Mouse (Mus musculus) heart, postnatal 36 days (tissue): ENCODE measurements around the gene Dnah7a. TPM values are rescaled to one million over a fixed set of nuclear protein-coding genes. Genes with fewer than 3 reads are reported as not detected.
"Not testable (repeated sequence)": the region's sequence is repeated elsewhere in the genome, so short reads cannot be mapped to it uniquely, and the experiment has no call there.

ENCODE experiments used
- DNase-seq, 2 experiments: peaks; one replicate each; pipeline ENCODE4 v3.0.0; 2021 to 2022
- intact Hi-C: fragments of 180-260 bp; cut with DNase I; formaldehyde crosslinking; loops from one replicate; pipeline ENCODE4 v1.15.1; 2025
- total RNA-seq, 2 experiments: library from RNA; stranded (reverse); gene quantifications; 2 replicates each; pipeline ENCODE4 v1.2.3; 2021

Dnah7a gene
- total RNA-seq, 2 experiments from 2014 or later: 0.03 TPM; not detected in 1

GRCm38 (mm10) chr1:53709602-53710001 is 3.0 kb upstream of the Dnah7a start:
- DNase-seq, intact Hi-C loops: not testable (repeated sequence)

- intact Hi-C loops: no loop called here
- no peak for DNase-seq
These were observed 2.4 kb downstream of the Dnah7a start for GRCm38 (mm10) chr1:53704164-53704563.

- intact Hi-C loops, DNase-seq: not testable (repeated sequence)
These were observed 42.3 kb downstream of the Dnah7a start for GRCm38 (mm10) chr1:53664268-53664667.

GRCm38 (mm10) chr1:53639865-53640794 is 66.5 kb downstream of the Dnah7a start:
- intact Hi-C loops: no loop called here
- no peak for DNase-seq

GRCm38 (mm10) chr1:53635641-53636040 is 70.9 kb downstream of the Dnah7a start:
- DNase-seq, intact Hi-C loops: not testable (repeated sequence)

GRCm38 (mm10) chr1:53632040-53632439 is 74.5 kb downstream of the Dnah7a start:
- DNase-seq, intact Hi-C loops: not testable (repeated sequence)

- DNase-seq: no peak
These were observed 76.6 kb downstream of the Dnah7a start for GRCm38 (mm10) chr1:53630011-53630410.

GRCm38 (mm10) chr1:53613486-53613885 is 93.1 kb downstream of the Dnah7a start:
- DNase-seq: no peak
- intact Hi-C loops: no loop called here

More at GRCm38 (mm10) chr1:53630011-53630410, 76.6 kb downstream of the Dnah7a start:
- intact Hi-C loops: no loop called here

- intact Hi-C loops, DNase-seq: not testable (repeated sequence)
These were observed 125.3 kb downstream of the Dnah7a start for GRCm38 (mm10) chr1:53581326-53581725.

- intact Hi-C loops, DNase-seq: not testable (repeated sequence)
These were observed 148.7 kb downstream of the Dnah7a start for GRCm38 (mm10) chr1:53557918-53558317.

GRCm38 (mm10) chr1:53547018-53547417 is 159.6 kb downstream of the Dnah7a start:
- intact Hi-C loops, DNase-seq: not testable (repeated sequence)

GRCm38 (mm10) chr1:53538356-53538755 is 168.2 kb downstream of the Dnah7a start:
- intact Hi-C loops, DNase-seq: not testable (repeated sequence)

- DNase-seq, intact Hi-C loops: not testable (repeated sequence)
These were observed 171.8 kb downstream of the Dnah7a start for GRCm38 (mm10) chr1:53534826-53535225.

GRCm38 (mm10) chr1:53526021-53526420 is 180.6 kb downstream of the Dnah7a start:
- DNase-seq, intact Hi-C loops: not testable (repeated sequence)

- intact Hi-C loops: no loop called here
- DNase-seq: no peak
These were observed 232.9 kb downstream of the Dnah7a start for GRCm38 (mm10) chr1:53473699-53474098.

- intact Hi-C loops, DNase-seq: not testable (repeated sequence)
These were observed 234.5 kb downstream of the Dnah7a start for GRCm38 (mm10) chr1:53472084-53472483.

GRCm38 (mm10) chr1:53467325-53467670 is 239.3 kb downstream of the Dnah7a start:
- intact Hi-C loops: no loop called here
- no peak for DNase-seq

GRCm38 (mm10) chr1:53466524-53467324 is 239.9 kb downstream of the Dnah7a start:
- intact Hi-C loops, DNase-seq: not testable (repeated sequence)

- intact Hi-C loops, DNase-seq: not testable (repeated sequence)
These were observed 267.4 kb downstream of the Dnah7a start for GRCm38 (mm10) chr1:53439173-53439572.

GRCm38 (mm10) chr1:53432433-53432832 is 274.2 kb downstream of the Dnah7a start:
- intact Hi-C loops, DNase-seq: not testable (repeated sequence)

- intact Hi-C loops: no loop called here
- DNase-seq: no peak
These were observed 300.7 kb downstream of the Dnah7a start for GRCm38 (mm10) chr1:53405803-53406325.
